Mouse (Mus musculus) cerebellum, adult 18-20 months (tissue): ENCODE data around the gene Trim75.
"Not testable (repeated sequence)": the region's sequence is repeated elsewhere in the genome, so short reads cannot be mapped to it uniquely, and the experiment has no call there.

Experiments
- DNase-seq, 2 experiments: peaks; one replicate each; pipeline ENCODE4 v3.0.0; 2021

Gene Trim75

DNA sequence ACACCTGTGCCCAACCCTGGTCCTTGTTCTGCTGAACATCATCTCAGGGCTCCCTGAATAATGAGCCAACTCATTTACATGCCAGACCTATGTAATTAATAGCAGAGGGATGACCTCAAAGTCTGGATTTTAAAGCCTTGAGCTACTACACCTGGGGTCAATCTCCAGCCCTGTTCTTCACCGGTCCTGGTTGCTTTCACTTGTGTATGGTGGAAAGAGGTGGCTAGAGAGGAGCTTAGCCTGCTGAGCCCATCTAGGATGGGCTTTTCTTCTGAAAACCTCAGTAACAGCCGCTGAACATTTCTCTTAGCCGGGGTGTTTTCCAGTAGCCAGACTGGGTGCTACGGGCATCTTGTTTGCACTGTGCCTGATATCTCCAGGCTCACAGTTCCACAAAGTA, at the start of gene Trim75:
Trim75 (minus strand) TSS at position 101 of the 400 bp plus-strand sequence.
- DNase-seq, result no peak

DNA sequence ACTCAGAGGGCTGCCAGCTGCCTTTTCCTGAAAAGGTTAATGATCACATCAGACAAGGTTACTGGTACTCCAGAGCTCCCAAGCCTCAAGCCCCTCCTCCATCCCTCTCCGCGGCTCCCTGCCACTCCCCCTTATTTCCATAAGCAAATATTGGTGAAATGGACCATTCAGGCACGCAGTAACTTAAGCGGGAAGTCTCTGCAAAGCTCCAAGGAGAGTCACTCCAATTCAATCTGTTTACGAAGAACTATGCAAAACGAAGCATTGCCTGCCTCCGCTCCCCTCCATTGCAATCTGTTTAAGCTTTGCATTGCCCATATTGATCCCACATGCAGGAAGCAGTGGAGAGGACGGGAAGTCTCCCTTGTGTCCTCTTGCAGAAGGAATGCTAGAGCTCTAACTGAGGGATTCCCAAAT, 49.5 kb upstream of the Trim75 start, which contains the start of gene Apela:
Apela (minus strand) TSS at position 220 of the 417 bp plus-strand sequence.
- DNase-seq, result no peak

DNA sequence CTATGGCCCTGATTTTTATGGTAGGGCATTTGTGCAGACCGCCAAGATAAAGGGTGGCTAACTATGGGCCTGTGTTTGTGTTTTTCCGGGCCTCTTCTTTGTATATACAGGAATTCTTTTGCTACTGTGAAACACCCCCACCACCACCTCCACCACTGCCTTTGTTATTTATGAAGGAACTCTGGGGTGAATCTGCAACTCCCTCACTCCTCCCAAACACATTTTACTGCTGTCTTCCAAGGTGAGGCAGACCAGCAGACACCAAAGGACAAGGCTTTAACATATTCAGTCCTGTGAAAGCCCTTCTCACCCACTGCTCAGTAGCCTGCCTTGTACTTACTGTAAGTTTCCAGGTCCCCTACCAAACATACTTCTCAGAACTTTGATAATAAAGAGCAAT, 46.5 kb upstream of the Trim75 start:
- DNase-seq, result no peak

DNA sequence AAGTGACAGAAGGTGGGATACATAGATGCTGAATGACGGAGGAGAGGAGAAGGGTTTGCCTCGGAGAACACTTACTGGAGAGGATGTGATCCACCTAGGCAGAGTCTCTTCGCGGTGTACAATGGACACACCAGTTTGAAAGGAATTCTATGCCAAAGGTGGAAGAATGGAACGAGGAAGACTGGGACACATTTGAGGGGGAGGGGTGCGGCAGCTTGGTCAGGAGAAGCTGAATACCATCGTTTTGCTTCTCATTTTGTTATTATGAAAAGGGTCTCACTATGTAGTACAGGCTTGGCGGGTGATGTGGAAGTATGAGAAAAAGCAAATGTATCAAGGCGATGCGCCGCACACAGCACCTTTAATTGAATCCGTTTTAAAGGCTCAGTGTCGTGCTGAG, 45.4 kb upstream of the Trim75 start:
- DNase-seq, result no peak

DNA sequence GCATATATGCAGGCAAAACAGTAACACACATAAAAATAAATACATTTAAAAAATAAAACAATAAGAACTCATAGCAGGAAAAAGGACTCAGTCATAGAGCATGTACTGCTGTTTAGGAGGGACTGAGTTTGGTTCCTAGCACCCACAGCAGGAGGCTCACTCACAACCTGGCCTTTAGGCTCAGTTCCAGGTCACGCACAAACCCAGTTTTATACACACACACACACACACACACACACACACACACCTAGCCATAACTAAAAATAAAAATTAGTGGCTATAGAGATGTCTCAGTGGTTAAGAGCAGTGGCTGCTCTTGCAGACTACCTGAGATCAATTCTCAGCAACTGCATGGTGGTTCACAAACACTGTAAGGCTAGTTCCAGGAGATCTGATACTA, 44.5 kb upstream of the Trim75 start:
- no peak for DNase-seq

DNA sequence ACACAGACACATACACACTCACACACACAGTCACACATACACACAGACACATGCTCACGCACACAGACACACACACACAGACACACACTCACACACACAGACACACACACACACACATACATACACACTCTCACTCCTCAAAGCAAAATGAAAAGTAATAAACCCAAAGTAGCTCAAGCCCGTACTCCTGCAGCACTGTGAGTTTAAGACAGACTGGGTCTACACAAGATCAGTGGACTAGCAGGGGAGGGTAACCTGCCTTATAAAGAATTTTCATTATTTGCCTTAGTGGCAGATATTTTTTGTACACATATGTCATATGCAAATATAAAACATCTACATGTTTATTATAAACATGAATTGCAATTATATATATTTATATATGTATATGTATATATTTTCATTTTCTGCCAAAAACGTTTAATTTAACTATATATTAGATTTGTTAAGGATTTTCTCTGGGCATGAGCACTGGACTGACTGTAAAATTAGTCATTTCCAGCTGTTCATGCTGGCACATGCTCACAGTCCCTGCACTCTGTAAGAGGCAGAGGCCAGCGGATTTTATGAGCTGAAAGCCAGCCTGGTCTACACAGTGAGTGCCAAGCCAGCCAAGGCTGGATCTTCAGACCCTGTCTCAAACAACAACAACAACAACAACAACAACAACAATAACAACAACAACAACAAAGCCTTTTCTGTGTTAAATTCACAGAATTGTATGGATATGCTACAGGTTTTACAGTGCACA, 43.3 kb upstream of the Trim75 start:
- DNase-seq, result no peak

DNA sequence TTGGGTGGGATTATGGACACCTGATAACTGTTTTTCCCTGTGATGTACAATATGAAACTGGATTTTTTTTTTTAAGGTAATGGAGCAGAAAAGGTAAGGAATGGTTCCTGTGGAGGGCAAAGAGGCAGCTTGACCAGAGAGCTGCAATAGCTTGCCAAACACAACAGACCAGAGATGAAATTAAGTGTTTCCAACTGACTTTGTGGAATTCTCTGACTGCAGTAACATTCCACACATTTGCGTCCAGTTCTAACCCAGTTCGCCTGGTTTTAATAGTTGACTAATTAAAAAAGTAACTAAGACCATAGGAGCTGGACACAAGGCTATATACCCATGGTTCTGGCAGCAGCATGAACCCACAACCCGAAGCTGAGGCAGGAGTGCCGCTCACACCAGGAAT, 42.1 kb upstream of the Trim75 start:
- no peak for DNase-seq

DNA sequence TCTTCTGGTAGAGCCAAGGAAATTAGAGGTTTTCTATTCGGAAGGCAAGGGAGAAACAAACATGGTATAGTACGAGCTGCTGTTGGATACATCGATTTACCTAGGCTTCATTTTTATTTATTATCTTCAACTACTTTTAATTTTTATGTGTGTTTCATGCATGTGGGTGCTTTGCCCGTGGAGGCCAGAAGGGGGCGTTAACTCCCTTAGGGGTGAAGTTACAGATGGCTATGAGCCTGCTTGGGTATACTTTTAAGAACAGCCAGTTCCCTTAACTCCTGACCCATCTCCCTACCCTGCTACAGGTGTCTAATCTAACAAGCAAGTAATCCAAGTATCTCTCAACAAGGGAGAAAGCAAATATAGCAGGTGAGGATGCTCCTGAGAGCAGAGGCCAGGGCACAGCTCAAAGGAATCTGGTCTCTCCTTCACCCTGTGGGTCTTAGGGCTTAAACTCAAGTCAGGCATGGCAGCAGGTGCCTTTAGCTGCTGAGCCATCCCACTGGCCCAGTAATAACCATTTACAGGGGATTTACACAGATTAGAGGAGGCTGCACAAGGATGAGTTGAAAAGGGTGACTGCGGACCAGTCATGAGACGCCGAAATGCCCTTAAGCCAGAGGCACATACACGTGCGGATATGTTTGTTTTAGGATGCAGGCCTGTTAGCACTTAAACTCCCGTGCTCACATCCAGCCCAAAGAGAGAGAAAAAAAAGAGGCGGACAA, 41.5 kb upstream of the Trim75 start:
- no peak for DNase-seq

DNA sequence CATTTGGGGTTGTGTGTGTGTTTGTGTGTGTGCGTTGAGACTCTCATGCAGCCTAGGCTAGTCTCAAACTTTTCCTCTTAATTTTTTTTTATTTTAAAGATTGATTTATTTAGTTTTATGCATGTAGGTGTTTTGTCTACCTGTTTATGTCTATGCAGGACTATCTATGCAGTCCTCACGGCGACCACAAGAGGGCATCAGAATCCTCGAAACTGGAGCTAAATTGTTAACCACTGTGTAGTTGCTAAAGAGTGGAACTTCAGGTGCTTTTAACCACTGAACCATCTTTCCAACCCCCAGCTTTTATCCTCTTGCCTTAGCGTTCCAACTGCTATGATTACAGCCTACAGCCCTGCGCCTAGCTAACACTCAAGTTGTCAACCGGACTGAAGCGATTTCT, 34.9 kb upstream of the Trim75 start:
- DNase-seq, result peak; percentile 27 to 38

DNA sequence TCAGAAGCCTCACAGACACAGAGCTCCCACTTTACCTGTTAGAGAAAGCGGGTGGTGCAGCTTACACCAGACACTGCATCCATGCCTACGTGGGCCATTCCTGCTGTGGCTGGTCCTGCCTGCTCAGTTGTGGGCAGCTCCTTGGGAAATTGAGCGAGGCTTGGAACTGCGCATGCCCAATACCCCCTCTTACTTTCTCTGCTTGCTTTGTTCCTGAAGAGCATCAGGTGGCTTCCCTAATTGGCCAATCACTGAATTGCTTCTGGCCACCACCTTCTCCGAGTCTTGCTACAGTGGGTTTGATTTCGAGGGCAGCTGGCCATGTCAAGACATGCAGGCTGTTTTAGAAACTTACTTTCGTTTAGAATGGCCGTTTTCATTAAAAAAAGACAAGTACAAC, 30.8 kb upstream of the Trim75 start, which contains the start of the genes Trim61 and Trim60:
Trim61 (minus strand) TSS at position 101 of the 400 bp plus-strand sequence.
Trim60 (minus strand) TSS at position 162 of the 400 bp plus-strand sequence.
- no peak for DNase-seq

DNA sequence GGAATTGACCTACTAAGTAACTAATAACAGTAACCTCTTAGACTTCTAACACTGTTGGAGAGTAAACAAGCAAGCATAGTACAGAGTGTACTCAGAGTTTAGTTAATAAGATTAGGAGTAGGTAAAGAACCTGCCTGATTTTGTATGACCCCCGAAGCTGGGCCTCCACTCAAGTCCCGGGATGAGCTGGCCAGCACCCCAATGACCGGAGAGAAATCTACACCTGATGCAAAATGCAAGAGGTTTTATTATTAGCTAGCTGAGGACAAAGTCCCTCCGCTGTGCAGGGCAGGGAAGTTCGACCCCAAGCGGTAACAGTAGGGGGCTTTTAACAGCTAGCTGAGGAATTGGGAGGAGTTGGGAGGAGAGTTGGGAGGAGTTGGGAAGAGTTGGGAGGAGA, 20.0 kb upstream of the Trim75 start:
- not testable (repeated sequence) for DNase-seq

DNA sequence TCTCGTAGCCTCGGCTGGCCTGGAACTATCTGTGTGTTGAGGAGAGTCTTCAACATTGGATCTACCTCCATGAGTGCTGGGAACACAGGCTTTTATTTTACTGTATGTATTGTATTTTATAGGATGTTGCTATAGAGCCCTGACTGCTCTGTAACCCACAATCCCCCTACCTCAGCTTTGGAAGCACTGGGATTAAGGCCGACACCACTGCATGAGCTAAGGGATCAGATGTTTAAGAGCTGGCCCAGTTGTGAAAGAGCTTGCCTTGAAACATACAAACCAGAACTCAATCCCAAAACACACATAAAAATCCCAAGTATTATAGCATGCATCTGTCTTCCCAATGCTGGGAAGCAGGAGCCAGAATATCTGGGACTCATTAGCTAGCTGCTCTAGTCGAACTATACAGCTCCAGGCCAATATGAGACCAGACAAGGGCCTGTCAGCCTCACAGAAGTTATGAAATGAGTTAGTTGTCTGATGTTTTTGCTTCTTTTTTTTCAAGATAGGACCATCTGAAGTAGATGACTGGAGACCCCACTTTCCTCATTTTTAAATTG, 11.3 kb upstream of the Trim75 start:
- DNase-seq, result no peak

DNA sequence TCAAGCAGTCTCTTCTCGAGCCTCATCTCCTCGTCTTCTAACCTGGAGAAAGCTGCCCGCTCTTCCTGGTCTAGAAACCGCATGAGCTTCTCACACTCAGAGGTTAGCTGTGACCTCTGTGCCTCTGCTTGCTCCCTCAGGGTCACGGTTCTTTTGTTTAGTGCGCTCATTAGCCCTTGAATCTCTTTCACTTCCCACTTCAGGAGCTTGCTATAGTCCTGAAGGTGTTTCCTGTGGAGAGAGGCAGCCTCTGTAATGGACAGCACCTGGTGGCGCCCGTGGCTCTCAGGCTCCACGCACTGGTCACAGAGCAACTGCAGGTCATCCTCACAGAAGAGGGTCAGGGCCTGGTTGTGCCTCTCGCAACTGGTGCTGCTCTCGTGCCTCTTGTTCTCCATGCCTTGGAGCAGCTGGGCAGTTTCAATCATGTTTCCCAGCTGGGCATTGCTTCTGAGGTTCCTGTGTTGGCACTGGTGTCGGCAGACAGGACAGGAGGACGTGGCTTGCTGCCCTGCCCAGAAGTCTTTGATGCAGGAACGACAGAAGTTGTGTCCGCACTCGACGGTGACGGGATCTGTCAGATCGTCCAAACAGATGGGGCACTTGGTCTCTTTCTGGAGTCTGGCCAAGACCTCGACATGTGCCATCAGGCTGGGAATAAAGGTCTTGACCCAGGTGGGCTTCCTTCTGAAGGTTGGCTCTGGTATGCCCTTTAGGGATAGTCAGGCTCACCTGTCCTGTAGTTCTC, 4.3 kb downstream of the Trim75 start:
- peak; percentile 4 to 12 for DNase-seq

DNA sequence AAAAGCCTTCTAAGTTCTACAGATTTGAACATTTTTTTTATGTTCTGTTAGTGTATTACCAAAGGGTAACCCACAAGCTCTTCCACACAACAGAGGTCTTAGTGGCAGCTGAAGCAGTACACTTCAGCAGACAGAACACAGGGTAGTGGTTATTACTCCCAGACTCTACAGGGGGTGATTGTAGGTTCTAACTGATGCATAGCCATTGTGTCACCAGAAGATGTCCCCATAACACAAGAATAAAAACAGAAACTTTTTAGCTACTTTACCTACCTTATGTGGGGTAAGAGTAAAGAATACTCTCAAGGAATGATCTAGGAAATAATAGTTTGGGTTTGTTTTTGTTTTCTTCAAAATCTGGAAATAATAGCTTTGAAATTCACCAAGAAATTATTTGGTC, 24.8 kb downstream of the Trim75 start:
- no peak for DNase-seq

DNA sequence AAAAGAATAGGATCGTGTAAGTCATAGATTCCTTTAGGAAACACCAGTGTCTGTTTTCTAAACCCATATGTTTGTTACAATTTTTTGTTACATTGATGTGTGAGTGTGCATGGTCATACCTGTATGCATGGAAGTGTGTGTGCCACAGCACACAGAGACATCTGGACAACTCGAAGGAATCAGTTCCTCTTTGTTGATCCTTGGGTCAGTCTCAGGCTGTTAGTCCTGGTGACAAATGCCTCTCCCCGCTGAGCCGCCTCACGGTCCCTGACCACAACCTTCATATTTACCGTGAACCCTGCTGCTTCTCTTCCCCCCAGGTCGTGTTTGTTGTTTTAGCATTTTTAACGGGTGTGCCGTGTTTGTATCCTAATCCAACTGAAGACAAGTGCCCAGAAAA, 28.6 kb downstream of the Trim75 start:
- no peak for DNase-seq

DNA sequence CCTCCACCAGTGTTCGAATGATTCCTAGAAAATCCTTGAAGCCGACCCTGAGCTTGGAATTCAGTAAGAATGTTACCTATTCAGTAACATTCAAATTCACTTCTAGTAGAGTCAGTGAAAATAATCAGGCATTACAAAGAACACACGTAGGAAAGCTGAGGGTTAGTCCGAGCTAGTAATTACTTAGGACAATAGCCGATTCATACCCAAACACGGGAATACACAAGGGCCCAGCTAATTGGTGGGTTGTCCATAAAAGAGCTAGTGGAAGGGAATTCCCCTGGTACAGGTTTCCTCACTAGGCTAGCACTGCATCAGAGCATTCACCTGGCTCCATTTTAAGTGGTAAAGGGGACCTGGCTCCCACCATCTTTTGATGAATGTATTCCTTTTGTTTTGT, 35.5 kb downstream of the Trim75 start:
- DNase-seq, result no peak

DNA sequence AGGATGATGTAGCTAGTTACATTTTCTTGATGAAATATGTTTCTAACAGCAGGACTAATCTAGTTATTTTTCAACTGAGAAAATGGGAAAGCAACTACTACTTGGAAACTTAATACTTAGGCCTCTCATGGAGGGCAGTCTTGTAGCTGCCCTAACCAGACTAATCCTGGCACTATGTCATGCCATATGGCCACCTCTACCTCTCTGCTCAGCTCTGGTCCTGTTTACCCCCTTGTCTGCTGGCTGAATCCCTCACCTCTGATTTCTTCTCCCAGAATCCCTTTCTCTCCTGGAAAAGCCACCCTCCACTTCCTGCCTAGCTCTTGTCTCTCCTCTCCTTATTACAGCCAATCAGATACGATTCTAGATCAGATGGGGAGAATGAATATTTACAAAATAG, 39.3 kb downstream of the Trim75 start:
- peak; percentile 42 to 64 for DNase-seq

DNA sequence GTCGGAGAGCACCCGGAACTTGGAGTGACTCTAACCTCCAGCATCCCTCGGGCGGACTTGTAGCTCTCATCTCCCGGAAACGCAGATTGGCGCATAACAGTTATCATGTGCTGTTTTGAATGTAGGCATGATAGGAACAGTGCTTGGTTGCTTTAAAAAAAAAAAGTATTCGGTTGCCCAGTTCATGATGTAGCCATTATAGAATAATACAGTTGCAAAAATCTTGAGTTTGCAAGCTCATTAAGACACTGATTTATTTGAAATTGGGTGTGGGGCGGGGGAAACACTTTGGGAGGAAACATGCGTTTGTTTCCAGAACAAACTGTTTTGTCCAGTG, 40.0 kb downstream of the Trim75 start:
- DNase-seq, result no peak

DNA sequence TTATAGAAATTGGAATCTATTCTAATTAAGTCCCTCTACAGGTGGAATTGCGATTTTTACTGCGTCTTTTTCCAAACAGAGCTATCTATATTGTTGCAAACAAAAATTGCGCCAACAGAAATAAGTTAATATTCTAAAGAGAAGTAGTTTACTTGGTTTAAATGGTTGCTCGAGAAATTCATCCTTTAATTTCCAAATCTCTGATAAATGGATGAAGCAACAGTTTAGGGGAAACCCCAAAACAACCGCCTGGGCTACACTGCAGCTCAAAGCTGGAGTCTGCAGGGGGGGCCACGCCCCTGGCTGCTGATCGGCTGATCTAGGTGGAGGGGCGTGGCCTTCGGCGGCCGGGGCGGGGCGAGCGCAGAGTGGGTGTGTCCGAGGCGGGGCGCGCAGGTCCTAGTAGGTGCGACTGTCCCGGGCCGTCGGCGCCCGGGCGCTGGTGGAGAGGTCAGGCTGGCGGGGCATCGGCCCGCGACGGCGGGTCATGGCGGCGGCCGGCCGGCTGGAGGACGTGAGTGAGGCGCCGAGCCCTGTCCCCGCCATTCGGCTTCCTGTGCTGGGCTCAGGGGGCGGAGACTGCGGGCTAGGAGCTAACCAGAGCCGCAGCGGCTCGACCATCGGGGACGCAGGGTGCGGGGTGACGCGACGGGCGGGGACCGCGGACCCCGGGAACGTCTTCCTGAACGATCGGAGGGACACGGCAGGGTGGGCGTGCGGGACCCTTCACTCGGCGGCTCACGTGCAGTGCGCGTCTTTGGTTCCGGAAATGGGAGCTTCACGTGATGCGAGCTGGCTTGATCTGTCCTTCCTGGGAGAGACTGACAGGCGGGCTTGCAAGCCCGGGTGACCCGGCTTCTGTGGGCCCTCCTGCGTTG, 40.6 kb downstream of the Trim75 start, which contains the start of gene Tmem192:
Tmem192 (plus strand) TSS at position 366 of the 878 bp plus-strand sequence.
- DNase-seq, result peak; percentile 97 to 98

DNA sequence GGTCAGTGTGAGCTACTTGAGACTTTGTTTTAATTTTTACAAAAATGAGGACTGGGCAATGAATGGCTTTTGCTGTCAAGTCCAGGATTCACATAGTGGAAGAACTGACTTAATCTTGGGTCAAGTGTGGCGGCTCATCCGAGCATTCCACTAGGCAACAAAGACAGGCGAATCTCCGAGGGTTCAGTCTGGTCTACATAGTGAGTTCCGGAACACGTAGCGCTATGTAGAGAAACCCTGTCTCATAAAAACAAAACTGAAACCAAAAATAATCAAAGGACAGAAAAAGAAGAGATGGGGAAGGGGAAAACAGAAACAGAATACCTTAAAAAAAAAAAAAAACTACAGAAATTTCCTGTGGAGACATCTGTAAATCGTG, 41.2 kb downstream of the Trim75 start:
- no peak for DNase-seq

DNA sequence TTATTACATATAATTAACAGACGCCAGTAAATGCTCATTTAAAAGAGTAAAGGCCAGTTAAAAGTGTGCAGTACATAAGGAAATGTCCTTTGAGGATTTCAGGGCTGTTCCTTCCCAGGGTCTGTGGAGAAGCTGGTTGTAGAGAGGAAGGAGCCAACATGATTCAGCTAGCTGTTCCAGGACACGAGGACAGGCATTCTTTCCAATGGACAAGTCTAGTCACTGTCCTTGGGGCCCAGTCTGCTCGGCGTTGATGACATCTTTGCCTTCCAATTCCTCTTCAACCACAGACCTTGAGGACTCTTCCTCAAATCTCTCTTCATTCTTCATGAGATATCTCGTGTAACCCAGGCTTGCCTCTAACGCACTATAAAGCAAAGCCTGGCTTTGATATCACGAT, 42.0 kb downstream of the Trim75 start:
- DNase-seq, result no peak

DNA sequence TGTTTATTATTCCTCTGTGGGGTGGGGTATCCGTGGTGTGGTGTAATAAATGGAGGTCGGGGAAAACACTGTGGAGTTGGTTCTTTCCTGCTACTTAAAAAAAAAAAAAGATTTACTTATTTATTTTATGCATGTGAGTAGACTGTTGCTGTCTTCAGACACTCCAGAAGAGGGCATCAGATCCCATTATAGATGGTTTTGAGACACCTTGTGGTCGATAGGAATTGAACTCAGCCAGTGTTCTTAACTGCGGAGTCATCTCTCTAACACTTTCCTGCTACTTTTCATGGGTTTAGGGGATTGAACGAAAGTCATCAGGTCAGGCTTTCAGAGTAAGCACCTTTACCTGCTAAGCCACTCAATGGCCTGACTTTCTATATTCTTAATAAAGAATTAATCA, 42.8 kb downstream of the Trim75 start:
- DNase-seq, result no peak
